Mouse (Mus musculus): ENCODE results near the gene Bpifb6.
A peak's percentile ranks its signal among the peaks of the same experiment; 100 is the strongest.

Bpifb6 gene

DNA sequence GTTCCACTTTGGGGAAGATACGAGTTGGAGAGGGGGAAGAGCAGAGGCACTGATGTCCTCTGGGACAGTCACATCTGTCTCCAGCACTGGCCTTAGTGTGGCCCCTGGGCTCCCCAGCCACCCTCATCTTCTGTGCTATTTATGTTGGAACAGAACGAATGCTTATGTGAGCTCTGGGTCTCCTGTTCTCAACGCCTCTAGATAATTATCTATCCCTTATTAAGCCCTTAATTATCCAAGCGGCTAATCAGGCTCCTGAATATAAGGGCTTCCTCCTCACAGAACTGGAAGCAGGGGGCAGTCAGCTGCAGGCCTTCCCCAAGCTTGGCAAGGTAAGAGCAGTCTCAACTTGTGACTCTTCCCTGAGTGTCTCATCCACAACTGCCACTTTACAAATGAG is at the start of gene Bpifb6:
Bpifb6 (plus strand) TSS at position 301 of the 400 bp plus-strand sequence.
- H3K36me3 ChIP-seq (ENCODE audit: control insufficient read depth, insufficient read depth, low read length, poor library complexity, severe bottlenecking): no peaks in the 10 kb centered on the region
- no peak for DNase-seq (ENCODE audit: low read depth, low spot score)
- H3K27me3 ChIP-seq (ENCODE audit: control insufficient read depth, insufficient read depth, low read length, poor library complexity, severe bottlenecking): no peaks in the 10 kb centered on the region

DNA sequence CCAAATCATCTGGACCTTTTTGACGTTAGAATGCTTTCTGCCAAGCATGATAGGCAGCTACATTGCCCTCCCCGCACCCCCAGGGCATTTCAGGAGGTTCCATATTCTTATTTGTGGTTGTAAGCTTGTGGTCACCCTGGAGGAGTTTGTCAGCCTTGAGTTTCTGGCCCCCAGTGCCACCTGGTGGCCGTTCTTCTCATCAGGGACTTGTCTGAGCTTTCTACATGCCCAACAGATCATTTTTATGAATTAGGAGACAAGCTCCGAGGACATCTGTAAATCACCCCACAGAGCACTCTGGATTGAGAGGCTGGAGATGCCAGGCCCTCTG is 49.2 kb upstream of the Bpifb6 start:
- H3K27me3 ChIP-seq (ENCODE audit: control insufficient read depth, insufficient read depth, low read length, poor library complexity, severe bottlenecking): no peaks in the 10 kb centered on the region
- H3K36me3 ChIP-seq (ENCODE audit: control insufficient read depth, insufficient read depth, low read length, poor library complexity, severe bottlenecking): no peaks in the 10 kb centered on the region
- DNase-seq (ENCODE audit: low read depth, low spot score): peak; percentile 58

DNA sequence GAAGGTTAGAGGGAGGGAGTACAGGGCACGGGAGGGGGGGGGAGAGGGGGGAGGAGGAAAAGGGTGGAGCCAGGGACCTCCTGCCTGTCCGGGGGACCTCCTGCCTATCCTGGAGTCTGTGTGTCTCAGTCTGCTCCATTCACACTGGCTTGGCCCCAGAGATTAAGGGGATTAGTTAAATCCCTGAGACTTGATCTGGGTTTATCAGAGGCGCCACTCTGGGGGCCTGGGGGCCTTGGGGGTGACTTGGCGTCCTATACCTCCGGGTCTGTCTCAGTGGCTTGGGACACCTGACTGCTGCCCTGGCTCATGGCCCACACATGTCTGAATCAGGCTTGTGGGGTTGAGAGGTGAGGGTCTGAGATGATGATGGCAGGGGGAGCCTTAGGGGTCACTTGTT is 46.6 kb upstream of the Bpifb6 start:
- Histone ChIP-seq H3K27me3 (ENCODE audit: control insufficient read depth, insufficient read depth, low read length, poor library complexity, severe bottlenecking) (no peaks in the 10 kb centered on the region), H3K36me3 (ENCODE audit: control insufficient read depth, insufficient read depth, low read length, poor library complexity, severe bottlenecking) (no peaks in the 10 kb centered on the region)
- no peak for DNase-seq (ENCODE audit: low read depth, low spot score)

DNA sequence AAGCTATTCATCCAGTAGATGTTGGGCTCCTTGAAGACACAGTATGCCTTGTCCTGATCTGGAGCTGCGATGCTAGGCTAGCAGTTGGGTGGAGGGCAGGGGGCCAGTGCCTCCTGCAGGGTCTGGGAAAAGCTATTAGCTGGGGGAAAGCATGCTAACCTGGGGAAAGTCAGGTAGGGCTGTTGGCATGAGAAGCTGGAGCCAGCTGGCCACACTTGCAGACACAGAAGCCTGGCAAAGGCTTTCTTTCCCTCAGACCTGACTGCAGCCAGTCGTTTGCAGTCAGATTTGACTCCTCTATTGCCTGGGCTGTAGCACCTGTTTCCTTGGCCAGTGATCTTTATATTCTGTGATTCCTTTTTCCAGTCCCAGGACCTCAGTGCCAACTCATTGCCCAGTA is 40.6 kb upstream of the Bpifb6 start:
- H3K27me3 ChIP-seq (ENCODE audit: control insufficient read depth, insufficient read depth, low read length, poor library complexity, severe bottlenecking): no peaks in the 10 kb centered on the region
- H3K36me3 ChIP-seq (ENCODE audit: control insufficient read depth, insufficient read depth, low read length, poor library complexity, severe bottlenecking): no peaks in the 10 kb centered on the region
- DNase-seq (ENCODE audit: low read depth, low spot score): no peak

DNA sequence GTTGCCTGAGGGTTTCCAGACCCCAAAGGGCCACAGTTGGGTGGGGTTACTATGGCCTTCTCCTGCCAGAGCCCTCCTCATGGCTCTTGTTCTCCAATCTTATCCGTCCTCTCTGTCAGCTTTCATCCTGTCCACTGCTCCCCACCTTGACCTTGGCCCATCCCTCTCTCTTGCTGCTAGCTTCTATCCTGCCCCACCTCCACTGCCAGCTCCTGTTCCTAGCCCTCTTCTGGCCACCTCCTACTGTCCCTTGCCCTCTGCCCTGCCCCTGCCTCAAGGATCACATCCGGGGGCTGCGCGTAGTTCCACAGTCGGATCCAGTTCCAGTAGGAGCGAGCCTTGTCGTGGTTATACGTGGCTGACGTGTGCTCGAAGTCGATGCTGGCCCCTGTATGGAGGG is 39.9 kb upstream of the Bpifb6 start:
- H3K36me3 ChIP-seq (ENCODE audit: control insufficient read depth, insufficient read depth, low read length, poor library complexity, severe bottlenecking): no peaks in the 10 kb centered on the region
- H3K27me3 ChIP-seq (ENCODE audit: control insufficient read depth, insufficient read depth, low read length, poor library complexity, severe bottlenecking): no peaks in the 10 kb centered on the region
- no peak for DNase-seq (ENCODE audit: low read depth, low spot score)

DNA sequence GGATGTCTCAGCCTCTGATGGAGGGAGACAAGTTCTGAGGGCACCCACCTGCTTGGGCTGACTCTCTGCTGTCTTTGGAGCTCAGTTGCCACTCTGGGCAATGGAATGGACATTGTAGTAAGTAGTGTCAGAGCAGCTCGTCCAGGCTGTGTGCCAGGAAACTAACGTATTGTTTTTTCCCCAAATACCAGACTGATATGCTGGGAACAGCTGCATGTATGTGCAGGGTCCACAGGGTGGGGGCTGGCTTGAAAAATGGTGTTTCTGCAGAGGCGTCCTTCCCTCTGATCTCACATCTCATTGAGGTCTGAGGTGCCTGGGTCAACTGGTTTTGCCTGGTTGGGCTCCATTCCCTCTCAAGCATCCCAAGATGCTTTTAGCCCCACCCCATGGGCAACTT is 39.5 kb upstream of the Bpifb6 start:
- no peak for DNase-seq (ENCODE audit: low read depth, low spot score)
- no peaks in the 10 kb centered on the region for H3K27me3 ChIP-seq (ENCODE audit: control insufficient read depth, insufficient read depth, low read length, poor library complexity, severe bottlenecking)
- H3K36me3 ChIP-seq (ENCODE audit: control insufficient read depth, insufficient read depth, low read length, poor library complexity, severe bottlenecking): no peaks in the 10 kb centered on the region

DNA sequence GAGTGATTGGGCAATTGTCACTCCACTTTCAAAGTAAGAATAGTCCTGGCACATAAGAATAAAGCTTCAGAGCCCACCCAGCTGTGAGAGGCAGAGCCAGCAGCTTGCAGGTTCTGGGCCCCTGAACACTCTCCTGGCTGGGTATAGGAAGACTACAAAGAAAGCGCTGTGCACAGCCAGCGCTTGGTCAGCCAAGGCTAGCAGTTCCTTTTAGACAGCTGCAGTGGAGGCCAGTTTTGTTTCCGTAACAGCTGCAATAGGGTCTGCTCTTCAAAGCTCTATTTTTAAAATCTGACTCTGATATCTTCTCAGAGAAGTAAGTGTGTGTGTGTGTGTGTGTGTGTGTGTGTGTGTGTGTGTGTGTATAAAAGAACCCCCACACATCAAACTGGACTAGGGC is 38.2 kb upstream of the Bpifb6 start:
- peak; percentile 43 for DNase-seq (ENCODE audit: low read depth, low spot score)
- no peaks in the 10 kb centered on the region for H3K27me3 ChIP-seq (ENCODE audit: control insufficient read depth, insufficient read depth, low read length, poor library complexity, severe bottlenecking)
- no peaks in the 10 kb centered on the region for H3K36me3 ChIP-seq (ENCODE audit: control insufficient read depth, insufficient read depth, low read length, poor library complexity, severe bottlenecking)

DNA sequence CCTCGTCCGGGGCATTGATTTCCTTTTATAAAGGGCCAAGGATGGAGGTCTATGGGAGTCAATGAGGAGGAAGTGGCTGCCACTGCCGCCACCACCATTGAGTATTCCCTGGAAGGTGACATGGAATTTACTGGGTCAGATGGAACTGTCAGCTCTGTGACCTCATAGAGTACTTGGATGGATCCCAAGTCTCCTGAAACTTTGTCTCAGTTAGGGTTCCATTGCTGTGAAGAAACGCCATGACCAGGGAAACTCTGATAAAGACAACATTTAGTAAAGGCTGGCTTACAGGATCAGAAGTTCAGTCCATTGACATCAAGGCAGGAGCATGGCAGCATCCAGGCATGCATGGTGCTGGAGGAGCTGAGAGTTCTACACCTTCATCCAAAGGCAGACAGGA is 29.2 kb upstream of the Bpifb6 start, which contains the start of gene Sun5:
Sun5 (minus strand) TSS at position 101 of the 400 bp plus-strand sequence.
- H3K27me3 ChIP-seq (ENCODE audit: control insufficient read depth, insufficient read depth, low read length, poor library complexity, severe bottlenecking): no peaks in the 10 kb centered on the region
- DNase-seq (ENCODE audit: low read depth, low spot score): no peak
- no peaks in the 10 kb centered on the region for H3K36me3 ChIP-seq (ENCODE audit: control insufficient read depth, insufficient read depth, low read length, poor library complexity, severe bottlenecking)

DNA sequence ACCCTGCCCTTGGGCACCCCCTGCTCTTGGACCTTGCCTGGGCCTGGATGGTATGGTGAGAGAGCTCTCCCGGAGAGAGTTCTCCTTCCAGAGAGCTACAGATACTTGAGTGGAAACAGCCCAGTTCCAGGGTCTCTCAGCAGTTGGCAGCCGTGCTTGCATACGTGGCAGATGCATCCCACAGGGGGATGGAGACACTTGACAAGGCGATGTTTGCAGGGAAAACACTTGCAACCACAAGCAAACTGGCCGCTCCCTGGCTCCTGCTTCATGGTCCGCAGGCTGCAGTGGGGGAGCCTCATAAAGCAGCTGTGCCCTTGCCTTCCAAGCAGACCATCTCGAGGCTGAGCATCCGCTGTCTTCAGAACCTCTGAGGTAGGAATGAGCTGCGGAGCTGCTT is 25.4 kb upstream of the Bpifb6 start, which contains the start of gene Bpifb2:
Bpifb2 (plus strand) TSS at position 301 of the 400 bp plus-strand sequence.
- no peak for DNase-seq (ENCODE audit: low read depth, low spot score)
- Histone ChIP-seq H3K36me3 (ENCODE audit: control insufficient read depth, insufficient read depth, low read length, poor library complexity, severe bottlenecking) (no peaks in the 10 kb centered on the region), H3K27me3 (ENCODE audit: control insufficient read depth, insufficient read depth, low read length, poor library complexity, severe bottlenecking) (no peaks in the 10 kb centered on the region)

DNA sequence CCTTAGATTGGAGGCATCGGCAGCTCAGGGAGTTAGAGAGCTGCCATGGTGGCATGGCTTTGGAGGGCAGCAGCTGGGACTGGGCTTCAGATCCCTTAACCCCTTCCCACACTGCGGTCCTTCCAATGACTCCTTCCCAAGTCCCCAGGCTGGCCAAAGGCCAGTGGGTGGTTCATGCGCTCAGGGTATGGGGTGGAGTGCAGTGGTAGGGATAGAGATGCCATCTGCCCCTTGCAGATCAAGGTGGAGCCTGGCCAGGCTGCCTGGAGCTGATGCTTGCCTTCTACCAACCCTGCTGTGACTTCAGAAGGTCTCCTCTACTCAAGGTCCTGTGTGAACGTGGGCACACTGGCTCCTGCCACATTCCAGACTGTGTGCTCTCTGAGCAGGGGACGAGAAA is 1.1 kb upstream of the Bpifb6 start:
- no peaks in the 10 kb centered on the region for H3K36me3 ChIP-seq (ENCODE audit: control insufficient read depth, insufficient read depth, low read length, poor library complexity, severe bottlenecking)
- DNase-seq (ENCODE audit: low read depth, low spot score): no peak
- no peaks in the 10 kb centered on the region for H3K27me3 ChIP-seq (ENCODE audit: control insufficient read depth, insufficient read depth, low read length, poor library complexity, severe bottlenecking)

DNA sequence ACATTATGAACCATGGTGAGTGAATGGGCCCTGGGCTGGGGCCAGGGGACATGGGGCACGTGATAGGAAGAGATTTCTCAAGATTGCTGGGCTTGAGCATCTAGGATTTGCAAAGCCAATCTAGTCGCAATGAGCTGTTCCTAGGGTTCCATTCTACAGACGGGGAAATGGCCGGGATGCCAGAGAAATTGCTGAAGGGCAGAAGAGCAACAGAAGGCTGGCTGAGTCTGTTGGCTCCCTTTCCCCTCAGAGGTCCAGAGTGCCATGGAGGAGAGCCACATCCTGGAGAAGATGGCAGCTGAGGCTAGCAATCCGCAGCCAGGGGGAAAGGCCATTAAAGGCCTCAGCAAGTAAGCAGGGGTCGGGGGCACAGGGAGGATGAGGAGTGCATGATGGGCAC is 2.5 kb downstream of the Bpifb6 start:
- no peak for DNase-seq (ENCODE audit: low read depth, low spot score)
- Histone ChIP-seq H3K36me3 (ENCODE audit: control insufficient read depth, insufficient read depth, low read length, poor library complexity, severe bottlenecking) (no peaks in the 10 kb centered on the region), H3K27me3 (ENCODE audit: control insufficient read depth, insufficient read depth, low read length, poor library complexity, severe bottlenecking) (no peaks in the 10 kb centered on the region)

DNA sequence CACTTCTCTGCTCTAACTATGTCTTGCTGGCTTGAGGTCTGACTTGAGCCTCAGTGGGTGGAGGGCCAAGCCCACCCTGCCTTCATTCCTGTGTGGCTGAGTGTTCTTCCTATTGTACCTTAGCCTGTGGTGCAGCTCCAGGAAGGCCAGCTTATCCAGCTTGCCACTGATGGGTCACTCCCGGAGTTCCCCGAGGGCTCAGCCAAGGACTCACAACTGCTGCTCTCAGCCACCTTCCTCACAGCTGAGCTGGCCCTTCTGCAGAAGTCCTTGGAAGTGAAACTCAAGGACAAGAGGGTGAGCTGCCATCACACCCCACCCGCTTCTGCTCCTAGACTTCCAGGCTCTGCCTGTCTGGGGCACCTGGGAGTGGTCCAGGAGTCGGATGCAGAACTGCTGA is 6.4 kb downstream of the Bpifb6 start:
- no peak for DNase-seq (ENCODE audit: low read depth, low spot score)
- H3K36me3 ChIP-seq (ENCODE audit: control insufficient read depth, insufficient read depth, low read length, poor library complexity, severe bottlenecking): no peaks in the 10 kb centered on the region
- H3K27me3 ChIP-seq (ENCODE audit: control insufficient read depth, insufficient read depth, low read length, poor library complexity, severe bottlenecking): no peaks in the 10 kb centered on the region

DNA sequence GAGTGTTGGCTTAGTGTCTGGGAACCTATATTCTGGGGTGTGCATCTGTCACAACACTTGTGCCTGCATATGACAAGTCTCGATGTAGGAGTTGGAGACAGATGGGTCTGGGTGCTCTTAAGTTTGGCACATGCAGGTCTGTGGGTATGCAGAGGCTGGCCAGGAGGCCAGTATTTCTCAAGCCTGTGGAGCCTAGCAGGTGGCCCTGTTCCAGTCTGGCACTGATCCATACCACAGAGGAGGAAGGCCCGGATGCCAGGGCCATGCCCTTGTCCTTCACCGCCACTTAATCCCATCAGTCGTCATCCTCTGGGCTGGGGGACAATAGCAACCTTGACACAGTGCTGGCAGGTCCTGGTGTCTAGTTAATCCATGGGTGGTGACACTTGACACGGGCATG is 14.0 kb downstream of the Bpifb6 start:
- no peak for DNase-seq (ENCODE audit: low read depth, low spot score)
- no peaks in the 10 kb centered on the region for H3K36me3 ChIP-seq (ENCODE audit: control insufficient read depth, insufficient read depth, low read length, poor library complexity, severe bottlenecking)
- no peaks in the 10 kb centered on the region for H3K27me3 ChIP-seq (ENCODE audit: control insufficient read depth, insufficient read depth, low read length, poor library complexity, severe bottlenecking)

DNA sequence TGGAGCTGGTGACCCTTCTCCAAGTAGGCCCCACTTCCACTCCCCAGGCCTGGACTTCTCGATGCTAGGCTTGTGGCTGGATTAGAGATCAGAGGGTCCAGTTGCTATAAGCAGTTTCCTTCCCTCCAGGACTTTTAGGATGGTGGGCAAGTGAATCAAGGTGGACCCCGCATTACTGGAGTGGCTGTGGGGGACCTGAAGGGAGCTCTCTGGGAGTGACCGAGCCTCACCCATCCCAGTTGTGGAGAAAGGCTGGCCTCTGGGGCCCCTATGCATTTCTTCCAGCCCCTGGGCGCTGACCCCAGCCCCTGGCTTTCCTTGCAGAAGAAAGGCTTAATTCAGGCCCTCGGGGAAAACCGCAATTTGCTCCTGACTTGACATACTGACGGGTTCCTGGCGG is 17.7 kb downstream of the Bpifb6 start, which contains the start of gene Bpifb3:
Bpifb3 (plus strand) TSS at position 301 of the 400 bp plus-strand sequence.
- DNase-seq (ENCODE audit: low read depth, low spot score): no peak
- Histone ChIP-seq H3K27me3 (ENCODE audit: control insufficient read depth, insufficient read depth, low read length, poor library complexity, severe bottlenecking) (no peaks in the 10 kb centered on the region), H3K36me3 (ENCODE audit: control insufficient read depth, insufficient read depth, low read length, poor library complexity, severe bottlenecking) (no peaks in the 10 kb centered on the region)

DNA sequence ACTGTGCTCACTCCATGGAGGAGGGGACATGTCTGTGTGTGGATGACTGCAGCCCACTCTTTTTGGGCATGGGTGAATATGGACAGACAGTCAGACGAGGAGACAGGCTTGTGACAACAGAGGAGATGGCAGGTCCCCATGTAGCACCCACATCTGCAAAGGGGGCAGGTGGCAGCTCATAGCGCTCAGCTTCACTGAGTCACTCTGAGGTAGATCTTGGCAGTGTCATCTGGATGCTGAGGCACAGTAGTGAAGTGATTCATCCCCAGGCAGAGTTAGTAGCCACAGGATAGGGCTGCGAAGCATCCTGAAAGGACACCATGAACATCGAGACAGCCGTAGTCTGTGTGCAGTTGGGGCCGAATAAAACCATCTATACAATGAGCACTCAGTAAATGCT is 21.1 kb downstream of the Bpifb6 start:
- Histone ChIP-seq H3K36me3 (ENCODE audit: control insufficient read depth, insufficient read depth, low read length, poor library complexity, severe bottlenecking) (no peaks in the 10 kb centered on the region), H3K27me3 (ENCODE audit: control insufficient read depth, insufficient read depth, low read length, poor library complexity, severe bottlenecking) (no peaks in the 10 kb centered on the region)
- no peak for DNase-seq (ENCODE audit: low read depth, low spot score)

DNA sequence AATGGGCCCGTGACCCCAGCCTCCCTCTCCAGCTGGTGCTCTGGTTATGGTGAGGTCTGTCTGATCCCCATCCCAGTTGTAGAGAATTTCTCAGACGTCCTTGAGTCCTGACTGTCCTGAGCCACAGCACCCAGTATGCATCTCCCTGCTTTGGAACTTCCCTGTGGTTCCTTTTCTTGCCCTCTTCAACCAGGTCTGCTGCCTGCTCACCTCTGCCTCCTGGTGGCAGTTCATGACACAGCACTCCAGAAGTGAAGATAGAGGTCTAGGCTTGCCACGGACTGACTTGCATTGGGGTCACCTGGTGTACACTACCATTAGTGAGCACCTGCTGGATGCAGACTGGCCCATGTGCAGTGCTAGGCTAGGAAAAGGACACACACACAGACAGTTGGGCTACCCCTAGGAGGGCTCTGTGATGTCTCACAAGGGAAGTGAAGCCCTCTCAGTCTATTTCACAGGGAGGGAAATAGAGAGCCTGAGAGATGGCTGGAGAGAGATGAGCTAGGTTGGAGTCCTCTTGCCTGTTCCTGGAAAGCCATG is 29.8 kb downstream of the Bpifb6 start:
- no peaks in the 10 kb centered on the region for H3K27me3 ChIP-seq (ENCODE audit: control insufficient read depth, insufficient read depth, low read length, poor library complexity, severe bottlenecking)
- peak; percentile 64 for DNase-seq (ENCODE audit: low read depth, low spot score)
- H3K36me3 ChIP-seq (ENCODE audit: control insufficient read depth, insufficient read depth, low read length, poor library complexity, severe bottlenecking): no peaks in the 10 kb centered on the region
